Mouse (Mus musculus): ENCODE data around the gene Peg10. TPM values are rescaled to one million over a fixed set of nuclear protein-coding genes. Genes with fewer than 3 reads are reported as not detected.
"Not testable (repeated sequence)": the region's sequence is repeated elsewhere in the genome, so short reads cannot be mapped to it uniquely, and the experiment has no call there.

The Peg10 gene
- polyA plus RNA-seq, 1 experiment from 2014 or later, result 1.8 TPM

DNA sequence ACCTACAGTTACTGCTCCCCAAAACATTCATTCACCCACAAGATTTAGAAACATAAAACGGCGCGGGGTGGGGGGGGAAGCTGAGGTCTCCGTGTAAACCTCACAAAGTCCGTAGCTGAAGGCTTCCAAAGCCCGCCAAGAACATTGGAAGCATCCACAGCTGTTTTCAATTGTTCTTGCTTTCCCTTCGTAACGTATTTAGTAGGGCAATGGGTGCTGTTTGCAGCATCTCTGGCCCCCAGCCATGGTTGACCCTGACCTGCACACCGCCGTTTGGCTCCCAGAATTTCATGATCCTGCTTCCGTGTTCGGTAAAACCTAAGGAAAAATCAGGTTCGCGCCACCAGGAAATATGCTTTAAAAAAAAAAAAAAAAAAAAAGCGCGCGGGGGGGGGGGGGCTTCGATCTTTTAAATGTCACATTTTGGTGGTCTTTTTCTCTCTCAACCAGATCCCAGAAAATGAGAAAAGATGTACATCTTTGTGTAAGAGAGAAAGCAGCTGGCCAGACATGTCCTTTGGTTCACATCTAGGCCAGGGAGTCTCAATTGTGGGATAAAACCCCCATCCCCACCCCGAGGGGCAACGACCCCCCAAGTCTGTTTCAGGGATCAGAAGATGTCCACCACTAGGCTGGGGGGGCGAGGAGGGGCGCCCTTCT lies 940 bp upstream of the Peg10 start:
- Histone ChIP-seq H3K27me3 (ENCODE audit: control insufficient read depth, insufficient read depth, low read depth, low read length) (peaks cover 18% of the 10 kb centered on the region), H3K4me3 (ENCODE audit: low read depth, low read length) (peak overlapping the region; percentile 34), H3K4me2 (ENCODE audit: low read depth, low read length) (peak overlapping the region; percentile 58; the same call in 1 of the 2 replicates), H3K9ac (ENCODE audit: low read depth, low read length) (peak overlapping the region; percentile 42), H3K4me1 (ENCODE audit: control insufficient read depth, low read depth, low read length) (no peaks in the 10 kb centered on the region), H3K27ac (ENCODE audit: low read length) (no peak overlapping the region), H3K9me3 (replicated peaks; ENCODE audit: control insufficient read depth, low read length) (no peaks in the 10 kb centered on the region), H3K36me3 (ENCODE audit: control insufficient read depth, insufficient read depth) (no peaks in the 10 kb centered on the region)
- ATAC-seq (ENCODE audit: low read depth), result no peak
- 46% methylated on average over 20 of the region's 22 CpGs for WGBS (ENCODE audit: insufficient replicate concordance)

DNA sequence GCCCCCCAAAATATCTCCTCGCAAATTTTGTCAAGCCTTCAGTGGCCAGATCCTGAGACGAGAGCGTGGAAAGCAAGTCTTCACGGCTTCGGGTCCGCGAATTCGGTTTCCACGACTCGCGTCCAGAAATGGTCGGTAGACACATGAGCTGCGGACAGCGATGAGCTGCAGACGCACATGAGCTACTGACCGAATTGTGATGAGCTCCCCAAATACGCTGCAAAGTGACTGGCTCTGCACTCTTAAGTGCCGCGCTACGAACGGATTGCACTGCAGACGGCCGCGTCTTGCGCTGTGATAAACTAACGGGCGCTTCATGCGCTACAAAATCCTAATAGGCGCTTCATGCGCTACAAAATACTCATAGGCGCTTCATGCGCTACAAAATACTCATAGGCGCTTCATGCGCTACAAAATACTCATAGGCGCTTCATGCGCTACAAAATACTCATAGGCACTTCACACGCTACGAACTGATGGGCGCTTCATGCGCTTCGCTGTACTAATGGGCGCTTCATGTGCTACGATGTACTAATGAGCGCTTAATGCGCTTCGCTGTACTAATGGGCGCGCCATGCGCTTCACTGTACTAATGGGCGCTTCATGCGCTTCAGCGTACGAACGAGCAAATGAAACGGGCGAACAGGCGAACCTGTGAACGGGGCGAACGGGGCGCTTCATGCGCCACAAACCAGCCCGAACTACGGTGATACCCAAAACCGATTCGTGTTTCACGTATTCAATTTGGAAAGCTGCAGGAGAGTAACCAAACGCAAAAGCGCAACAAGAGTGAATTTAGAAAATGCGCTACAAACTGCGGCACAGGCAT lies 785 bp downstream of the Peg10 start:
- no peaks in the 10 kb centered on the region for H3K9me3 ChIP-seq (replicated peaks; ENCODE audit: control insufficient read depth, low read length)
- no peak overlapping the region for H3K9ac ChIP-seq (ENCODE audit: low read depth, low read length)
- H3K27me3 ChIP-seq (ENCODE audit: control insufficient read depth, insufficient read depth, low read depth, low read length), result peaks cover 18% of the 10 kb centered on the region
- no peaks in the 10 kb centered on the region for H3K36me3 ChIP-seq (ENCODE audit: control insufficient read depth, insufficient read depth)
- peak overlapping the region; percentile 58 for H3K4me2 ChIP-seq (ENCODE audit: low read depth, low read length)
- no peak for ATAC-seq (ENCODE audit: low read depth)
- 47% methylated on average over 71 of the region's 71 CpGs for WGBS (ENCODE audit: insufficient replicate concordance)
- H3K4me1 ChIP-seq (ENCODE audit: control insufficient read depth, low read depth, low read length), result no peaks in the 10 kb centered on the region
- no peak overlapping the region for H3K27ac ChIP-seq (ENCODE audit: low read length)
- peak overlapping the region; percentile 30 for H3K4me3 ChIP-seq (ENCODE audit: low read depth, low read length)

DNA sequence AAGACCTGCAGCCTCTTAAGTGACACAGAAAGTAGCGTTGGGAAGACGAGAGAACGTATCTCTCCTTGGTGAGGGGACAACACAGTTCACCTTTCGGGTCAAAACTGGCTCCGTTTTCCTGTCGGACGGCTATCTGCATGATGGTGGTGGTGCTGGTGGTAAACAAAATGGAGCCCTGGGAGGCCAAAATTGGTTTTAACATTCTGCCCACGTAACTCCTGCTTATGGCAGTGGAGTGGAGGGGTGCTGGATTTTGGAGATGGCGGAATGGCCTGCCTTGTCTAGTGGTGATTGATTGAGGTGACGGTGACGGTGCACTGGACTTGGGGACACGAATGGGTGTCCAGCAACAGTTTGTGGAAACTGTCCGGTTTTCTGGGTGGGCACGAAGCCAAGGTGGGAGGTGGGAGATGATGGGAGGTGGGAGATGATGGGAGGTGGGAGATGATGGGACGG lies 1.4 kb downstream of the Peg10 start:
- no peaks in the 10 kb centered on the region for H3K9me3 ChIP-seq (replicated peaks; ENCODE audit: control insufficient read depth, low read length)
- 43% methylated on average over 15 of the region's 15 CpGs for WGBS (ENCODE audit: insufficient replicate concordance)
- H3K9ac ChIP-seq (ENCODE audit: low read depth, low read length), result no peak overlapping the region
- H3K4me1 ChIP-seq (ENCODE audit: control insufficient read depth, low read depth, low read length), result no peaks in the 10 kb centered on the region
- peak overlapping the region; percentile 30 for H3K4me3 ChIP-seq (ENCODE audit: low read depth, low read length)
- H3K27ac ChIP-seq (ENCODE audit: low read length), result no peak overlapping the region
- H3K27me3 ChIP-seq (ENCODE audit: control insufficient read depth, insufficient read depth, low read depth, low read length), result peaks cover 18% of the 10 kb centered on the region
- ATAC-seq (ENCODE audit: low read depth), result no peak
- H3K36me3 ChIP-seq (ENCODE audit: control insufficient read depth, insufficient read depth), result no peaks in the 10 kb centered on the region
- peak overlapping the region; percentile 58 for H3K4me2 ChIP-seq (ENCODE audit: low read depth, low read length)

DNA sequence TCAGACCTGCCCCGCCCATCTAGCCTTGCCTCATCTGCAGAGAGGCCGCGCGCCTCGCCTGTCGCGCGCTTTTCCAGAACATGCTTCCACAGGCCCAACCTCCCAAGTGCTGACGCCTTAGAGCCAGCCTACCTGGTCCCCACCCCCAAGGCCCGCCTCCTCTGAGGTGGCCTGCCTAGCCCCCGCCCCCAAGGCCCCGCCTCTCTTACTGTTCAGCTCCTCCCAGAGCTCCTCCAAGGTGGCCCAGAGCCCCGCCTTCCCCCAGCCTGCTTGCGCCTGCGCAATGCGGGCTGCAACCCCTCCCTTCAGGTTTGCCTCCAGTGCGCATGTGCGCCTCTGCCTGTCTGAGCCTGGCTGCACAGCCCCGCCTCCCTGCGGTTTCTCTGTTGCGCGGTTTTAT lies 2.0 kb downstream of the Peg10 start:
- H3K4me1 ChIP-seq (ENCODE audit: control insufficient read depth, low read depth, low read length), result no peaks in the 10 kb centered on the region
- no peaks in the 10 kb centered on the region for H3K9me3 ChIP-seq (replicated peaks; ENCODE audit: control insufficient read depth, low read length)
- 48% methylated on average over 14 of the region's 22 CpGs for WGBS (ENCODE audit: insufficient replicate concordance)
- H3K4me2 ChIP-seq (ENCODE audit: low read depth, low read length), result peak overlapping the region; percentile 58
- no peaks in the 10 kb centered on the region for H3K36me3 ChIP-seq (ENCODE audit: control insufficient read depth, insufficient read depth)
- peak; percentile 95 for ATAC-seq (ENCODE audit: low read depth)
- H3K9ac ChIP-seq (ENCODE audit: low read depth, low read length), result no peak overlapping the region
- peaks cover 18% of the 10 kb centered on the region for H3K27me3 ChIP-seq (ENCODE audit: control insufficient read depth, insufficient read depth, low read depth, low read length)
- H3K4me3 ChIP-seq (ENCODE audit: low read depth, low read length), result peak overlapping the region; percentile 30; the same call in 1 of the 2 replicates
- no peak overlapping the region for H3K27ac ChIP-seq (ENCODE audit: low read length)

DNA sequence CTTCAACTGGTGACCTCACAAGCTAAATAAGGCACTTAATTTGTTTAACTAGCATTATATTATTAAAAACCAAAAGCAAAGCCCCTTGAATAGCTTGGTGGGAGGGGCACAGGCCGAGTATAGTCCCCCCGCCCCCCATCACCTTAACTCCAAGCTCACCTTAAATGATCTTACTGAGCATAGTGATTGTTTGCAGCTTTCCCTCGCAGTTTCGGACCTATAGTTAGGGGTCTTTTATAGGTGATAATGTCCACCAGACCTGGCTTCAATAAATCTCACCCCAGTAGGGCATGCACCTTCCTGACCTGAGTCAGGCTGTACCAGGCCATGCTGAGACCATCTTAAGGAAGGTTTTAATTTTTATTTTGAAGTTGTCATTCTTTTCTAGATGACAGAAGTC lies 4.2 kb downstream of the Peg10 start:
- Histone ChIP-seq H3K9me3 (replicated peaks; ENCODE audit: control insufficient read depth, low read length) (no peaks in the 10 kb centered on the region), H3K4me1 (ENCODE audit: control insufficient read depth, low read depth, low read length) (no peaks in the 10 kb centered on the region), H3K27ac (ENCODE audit: low read length) (no peak overlapping the region), H3K9ac (ENCODE audit: low read depth, low read length) (no peak overlapping the region), H3K4me3 (ENCODE audit: low read depth, low read length) (no peak overlapping the region), H3K27me3 (ENCODE audit: control insufficient read depth, insufficient read depth, low read depth, low read length) (peaks cover 16% of the 10 kb centered on the region), H3K4me2 (ENCODE audit: low read depth, low read length) (no peak overlapping the region), H3K36me3 (ENCODE audit: control insufficient read depth, insufficient read depth) (no peaks in the 10 kb centered on the region)
- 60% methylated on average over 4 of the region's 4 CpGs for WGBS (ENCODE audit: insufficient replicate concordance)
- no peak for ATAC-seq (ENCODE audit: low read depth)

DNA sequence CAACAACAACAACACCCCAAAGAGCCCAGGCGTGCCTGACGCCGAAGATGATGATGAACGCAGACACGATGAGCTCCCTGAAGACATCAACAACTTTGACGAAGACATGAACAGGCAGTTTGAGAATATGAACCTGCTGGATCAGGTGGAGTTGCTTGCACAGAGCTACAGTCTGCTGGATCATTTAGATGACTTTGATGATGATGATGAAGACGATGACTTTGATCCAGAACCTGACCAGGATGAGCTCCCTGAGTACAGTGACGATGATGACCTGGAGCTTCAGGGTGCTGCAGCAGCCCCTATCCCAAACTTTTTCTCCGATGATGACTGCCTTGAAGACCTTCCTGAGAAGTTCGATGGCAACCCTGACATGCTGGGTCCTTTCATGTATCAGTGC lies 7.2 kb downstream of the Peg10 start:
- WGBS (ENCODE audit: insufficient replicate concordance), result 77% methylated on average over 10 of the region's 10 CpGs
- Histone ChIP-seq H3K27me3 (ENCODE audit: control insufficient read depth, insufficient read depth, low read depth, low read length) (no peaks in the 10 kb centered on the region), H3K27ac (ENCODE audit: low read length) (no peak overlapping the region), H3K4me2 (ENCODE audit: low read depth, low read length) (no peak overlapping the region), H3K36me3 (ENCODE audit: control insufficient read depth, insufficient read depth) (no peaks in the 10 kb centered on the region), H3K9me3 (replicated peaks; ENCODE audit: control insufficient read depth, low read length) (no peaks in the 10 kb centered on the region), H3K9ac (ENCODE audit: low read depth, low read length) (no peak overlapping the region), H3K4me3 (ENCODE audit: low read depth, low read length) (no peak overlapping the region), H3K4me1 (ENCODE audit: control insufficient read depth, low read depth, low read length) (no peaks in the 10 kb centered on the region)
- ATAC-seq (ENCODE audit: low read depth), result no peak

DNA sequence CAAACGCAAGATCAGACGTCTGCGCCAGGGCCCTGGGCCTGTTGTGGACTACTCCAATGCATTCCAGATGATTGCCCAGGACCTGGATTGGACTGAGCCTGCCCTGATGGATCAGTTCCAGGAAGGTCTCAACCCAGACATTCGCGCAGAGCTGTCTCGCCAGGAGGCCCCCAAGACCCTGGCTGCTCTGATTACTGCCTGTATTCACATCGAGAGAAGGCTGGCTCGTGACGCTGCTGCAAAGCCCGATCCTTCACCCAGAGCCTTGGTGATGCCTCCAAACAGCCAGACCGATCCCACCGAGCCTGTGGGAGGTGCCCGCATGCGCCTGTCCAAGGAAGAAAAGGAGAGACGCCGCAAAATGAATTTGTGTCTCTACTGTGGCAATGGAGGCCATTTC lies 7.8 kb downstream of the Peg10 start:
- 68% methylated on average over 14 of the region's 16 CpGs for WGBS (ENCODE audit: insufficient replicate concordance)
- no peak overlapping the region for H3K4me3 ChIP-seq (ENCODE audit: low read depth, low read length)
- ATAC-seq (ENCODE audit: low read depth), result no peak
- H3K9me3 ChIP-seq (replicated peaks; ENCODE audit: control insufficient read depth, low read length), result no peaks in the 10 kb centered on the region
- H3K4me2 ChIP-seq (ENCODE audit: low read depth, low read length), result no peak overlapping the region
- H3K9ac ChIP-seq (ENCODE audit: low read depth, low read length), result no peak overlapping the region
- H3K4me1 ChIP-seq (ENCODE audit: control insufficient read depth, low read depth, low read length), result no peaks in the 10 kb centered on the region
- no peaks in the 10 kb centered on the region for H3K36me3 ChIP-seq (ENCODE audit: control insufficient read depth, insufficient read depth)
- no peaks in the 10 kb centered on the region for H3K27me3 ChIP-seq (ENCODE audit: control insufficient read depth, insufficient read depth, low read depth, low read length)
- no peak overlapping the region for H3K27ac ChIP-seq (ENCODE audit: low read length)

DNA sequence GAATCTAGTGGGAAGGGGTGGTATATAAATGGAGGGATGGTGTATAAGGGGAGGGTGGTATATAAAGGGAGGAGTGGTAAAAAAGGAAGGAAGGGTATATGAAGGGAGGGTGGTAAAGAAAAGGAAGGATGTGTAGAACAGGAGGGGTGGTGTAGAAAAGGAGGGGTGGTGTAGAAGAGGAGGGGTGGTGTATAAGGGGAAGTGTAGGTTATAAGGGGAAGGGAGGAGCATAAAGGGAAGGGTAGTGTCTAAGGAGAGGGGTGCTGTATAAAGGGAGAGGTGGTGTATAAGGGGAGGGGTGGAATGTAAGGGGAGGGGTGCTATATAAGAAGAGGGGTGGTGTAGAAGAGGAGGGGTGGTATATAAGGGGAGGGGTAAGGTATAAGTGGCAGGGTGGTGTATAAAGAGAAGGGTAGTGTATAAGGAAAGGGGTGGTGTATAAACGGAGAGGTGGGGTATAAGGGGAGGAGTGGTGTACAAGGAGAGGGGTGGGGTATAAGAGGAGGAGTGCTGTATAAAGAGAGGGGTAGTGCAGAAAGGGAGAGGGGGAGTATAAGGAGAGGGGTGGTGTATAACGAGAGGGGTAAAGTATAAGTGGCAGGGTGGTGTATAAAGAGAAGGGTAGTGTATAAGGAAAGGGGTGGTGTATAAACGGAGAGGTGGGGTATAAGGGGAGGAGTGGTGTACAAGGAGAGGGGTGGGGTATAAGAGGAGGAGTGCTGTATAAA lies 14.5 kb downstream of the Peg10 start:
- H3K27ac ChIP-seq (ENCODE audit: low read length); H3K36me3 ChIP-seq (ENCODE audit: control insufficient read depth, insufficient read depth); H3K4me2 ChIP-seq (ENCODE audit: low read depth, low read length); H3K9me3 ChIP-seq (replicated peaks; ENCODE audit: control insufficient read depth, low read length); H3K4me3 ChIP-seq (ENCODE audit: low read depth, low read length); ATAC-seq (ENCODE audit: low read depth); H3K9ac ChIP-seq (ENCODE audit: low read depth, low read length); H3K4me1 ChIP-seq (ENCODE audit: control insufficient read depth, low read depth, low read length); H3K27me3 ChIP-seq (ENCODE audit: control insufficient read depth, insufficient read depth, low read depth, low read length): not testable (repeated sequence)
- WGBS (ENCODE audit: insufficient replicate concordance), result 25% methylated on average over 3 of the region's 3 CpGs

Data from liver, embryonic 16.5 days (tissue).